Mouse (Mus musculus) gastrocnemius, postnatal 4 days (tissue): ENCODE results near the gene Mrpl10. TPM values are rescaled to one million over a fixed set of nuclear protein-coding genes. Genes with fewer than 3 reads are reported as not detected.

Experiments used
- DNase-seq, 2 experiments: peaks; one replicate each; pipeline ENCODE4 v3.0.0; 2021 to 2022; ENCODE audit warnings: low spot score in 2 of 2, mixed read lengths in 2 of 2
- total RNA-seq, 2 experiments: library from RNA; stranded (reverse); gene quantifications; 2 replicates each; pipeline ENCODE4 v1.2.3; 2021

Mrpl10 gene
- total RNA-seq, 2 experiments from 2014 or later, result 56.4 to 59.2 TPM

- peak; percentile 81 to 88 for DNase-seq
Measured at GRCm38 (mm10) chr11:97025721-97026344, 15.5 kb upstream of the Mrpl10 start.

GRCm38 (mm10) chr11:97029686-97030417 lies 11.5 kb upstream of the Mrpl10 start, which contains the start of gene Scrn2:
Gene Scrn2 (plus strand): TSS chr11:97029938.
- DNase-seq, result peak; percentile 60 to 78

GRCm38 (mm10) chr11:97030426-97030825 lies 10.9 kb upstream of the Mrpl10 start:
- DNase-seq, result no peak

- DNase-seq, result no peak
Measured at GRCm38 (mm10) chr11:97031977-97032376, 9.4 kb upstream of the Mrpl10 start.

GRCm38 (mm10) chr11:97032499-97032898 lies 8.9 kb upstream of the Mrpl10 start:
- no peak for DNase-seq

GRCm38 (mm10) chr11:97033781-97034180 lies 7.6 kb upstream of the Mrpl10 start:
- DNase-seq, result no peak

GRCm38 (mm10) chr11:97036141-97036540 lies 5.2 kb upstream of the Mrpl10 start:
- DNase-seq, result no peak

- DNase-seq, result no peak
Measured at GRCm38 (mm10) chr11:97038881-97039280, 2.5 kb upstream of the Mrpl10 start.

GRCm38 (mm10) chr11:97040301-97041021 lies 899 bp upstream of the Mrpl10 start:
- DNase-seq, result no peak

GRCm38 (mm10) chr11:97044902-97045301 lies 3.5 kb downstream of the Mrpl10 start:
- no peak for DNase-seq

GRCm38 (mm10) chr11:97045861-97046260 lies 4.5 kb downstream of the Mrpl10 start:
- DNase-seq, result no peak

- no peak for DNase-seq
Measured at GRCm38 (mm10) chr11:97048090-97048650, 6.8 kb downstream of the Mrpl10 start.

- DNase-seq, result no peak
Measured at GRCm38 (mm10) chr11:97049492-97050085, 8.2 kb downstream of the Mrpl10 start.

- peak; percentile 59 to 77 for DNase-seq
Measured at GRCm38 (mm10) chr11:97050216-97050943, 9.0 kb downstream of the Mrpl10 start, which contains the start of gene Osbpl7. Gene Osbpl7 (plus strand): TSS chr11:97050628.

- DNase-seq, result no peak
Measured at GRCm38 (mm10) chr11:97050944-97051586, 9.7 kb downstream of the Mrpl10 start.

- DNase-seq, result no peak
Measured at GRCm38 (mm10) chr11:97052219-97052646, 10.9 kb downstream of the Mrpl10 start.

GRCm38 (mm10) chr11:97063274-97063920 lies 22.0 kb downstream of the Mrpl10 start:
- no peak for DNase-seq

- no peak for DNase-seq
Measured at GRCm38 (mm10) chr11:97063921-97064295, 22.5 kb downstream of the Mrpl10 start.

GRCm38 (mm10) chr11:97065538-97066295 lies 24.4 kb downstream of the Mrpl10 start:
- no peak for DNase-seq
